Mouse (Mus musculus) frontal cortex, adult (tissue): Measurements from ENCODE around the gene Tmprss7.
A peak's percentile ranks its signal among the peaks of the same experiment; 100 is the strongest.

ENCODE experiments used
- ATAC-seq: cut with Nextera tagmentation; 2 replicates; pipeline ENCODE4 v1.9.2; 2017; ENCODE audit warnings: mild to moderate bottlenecking, moderate library complexity, mixed read lengths; ENCODE audit not compliant: low TSS enrichment

Tmprss7 gene

DNA sequence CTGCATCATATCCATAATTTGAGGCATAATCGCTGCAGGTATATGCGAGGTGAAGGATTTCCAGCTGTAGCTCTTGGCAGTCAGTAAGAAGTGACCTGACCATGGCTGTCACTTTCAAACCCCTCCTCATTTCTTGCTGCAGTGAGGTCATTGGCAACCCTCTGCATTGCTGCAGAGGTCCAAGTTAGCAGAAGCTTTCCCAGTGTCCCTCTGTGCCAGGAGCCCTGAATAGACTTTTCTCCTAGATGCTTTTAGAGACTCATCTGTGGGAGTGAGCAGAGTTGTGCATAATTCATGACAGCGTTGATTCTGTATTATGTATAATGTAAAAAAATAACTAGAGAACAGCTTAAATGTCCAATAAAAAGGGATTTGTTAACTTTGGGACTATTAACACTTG is 8.2 kb downstream of the Tmprss7 start:
- ATAC-seq, result peak; percentile 92

GRCm38 (mm10) chr16:45684815-45685214 is 8.6 kb downstream of the Tmprss7 start:
- ATAC-seq, result no peak

DNA sequence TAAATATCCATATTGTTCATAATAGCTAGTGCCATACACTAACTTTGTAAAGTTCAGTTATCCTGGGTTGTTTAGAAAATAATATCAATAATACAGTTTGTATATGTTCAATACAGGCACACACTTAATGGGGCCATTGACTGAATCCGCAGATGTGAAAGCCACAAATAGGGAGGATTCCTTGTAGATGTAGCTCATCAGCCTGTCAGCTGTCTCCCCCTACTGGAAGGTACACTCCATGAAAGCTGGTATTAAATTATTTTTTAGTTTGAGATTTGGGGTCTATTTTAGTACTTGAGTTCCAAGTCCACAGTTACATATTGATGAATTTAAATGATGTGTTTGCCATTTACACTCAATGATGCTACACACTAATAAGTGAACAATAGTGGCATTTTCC is 17.0 kb downstream of the Tmprss7 start:
- ATAC-seq, result peak; percentile 91

- ATAC-seq, result peak; percentile 89
These were observed 23.5 kb downstream of the Tmprss7 start for GRCm38 (mm10) chr16:45670005-45670404.

GRCm38 (mm10) chr16:45668178-45668577 is 25.3 kb downstream of the Tmprss7 start:
- no peak for ATAC-seq

DNA sequence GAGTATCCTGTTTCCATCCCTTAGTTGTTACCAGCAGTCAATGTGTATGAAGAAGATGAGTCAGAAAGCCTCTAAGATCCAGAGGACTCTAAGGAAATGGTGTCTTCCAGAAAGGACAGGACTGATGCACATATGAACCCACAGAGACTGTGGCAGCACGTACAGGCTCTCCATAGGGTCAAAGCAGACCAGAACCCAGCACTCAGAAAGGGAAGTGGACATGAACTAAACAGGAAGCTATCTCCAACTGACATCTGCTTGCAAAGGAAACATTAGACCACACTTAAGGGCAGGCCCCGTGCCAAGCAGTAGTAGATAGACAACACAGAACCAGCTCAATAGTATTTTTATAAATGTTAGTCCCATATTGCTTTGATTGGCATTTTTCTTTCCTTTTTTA is 27.3 kb downstream of the Tmprss7 start:
- ATAC-seq, result no peak

- ATAC-seq, result no peak
These were observed 31.1 kb downstream of the Tmprss7 start for GRCm38 (mm10) chr16:45662381-45662780.

DNA sequence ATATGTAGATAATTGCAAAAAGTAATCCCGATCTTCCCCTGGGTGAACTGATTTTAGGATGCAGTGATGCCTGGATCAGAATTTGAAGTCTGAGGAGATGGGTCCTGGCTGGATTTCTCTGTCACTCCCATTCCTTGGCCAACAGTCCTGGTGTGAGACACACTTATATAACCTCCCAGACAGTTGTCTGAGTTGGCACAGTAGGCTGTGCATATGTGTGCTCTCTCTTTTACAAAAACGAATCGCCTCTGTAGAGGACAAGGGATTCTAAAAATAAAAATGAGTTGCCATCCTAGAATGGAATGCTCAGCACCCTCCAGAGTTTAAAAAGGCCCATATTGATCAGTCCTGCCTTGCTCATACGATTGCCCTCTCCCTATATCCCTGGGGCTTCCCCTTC is 33.9 kb downstream of the Tmprss7 start:
- ATAC-seq, result peak; percentile 95

- peak; percentile 18; the same call in 1 of the 2 replicates for ATAC-seq
These were observed 35.2 kb downstream of the Tmprss7 start for GRCm38 (mm10) chr16:45658248-45658647.

DNA sequence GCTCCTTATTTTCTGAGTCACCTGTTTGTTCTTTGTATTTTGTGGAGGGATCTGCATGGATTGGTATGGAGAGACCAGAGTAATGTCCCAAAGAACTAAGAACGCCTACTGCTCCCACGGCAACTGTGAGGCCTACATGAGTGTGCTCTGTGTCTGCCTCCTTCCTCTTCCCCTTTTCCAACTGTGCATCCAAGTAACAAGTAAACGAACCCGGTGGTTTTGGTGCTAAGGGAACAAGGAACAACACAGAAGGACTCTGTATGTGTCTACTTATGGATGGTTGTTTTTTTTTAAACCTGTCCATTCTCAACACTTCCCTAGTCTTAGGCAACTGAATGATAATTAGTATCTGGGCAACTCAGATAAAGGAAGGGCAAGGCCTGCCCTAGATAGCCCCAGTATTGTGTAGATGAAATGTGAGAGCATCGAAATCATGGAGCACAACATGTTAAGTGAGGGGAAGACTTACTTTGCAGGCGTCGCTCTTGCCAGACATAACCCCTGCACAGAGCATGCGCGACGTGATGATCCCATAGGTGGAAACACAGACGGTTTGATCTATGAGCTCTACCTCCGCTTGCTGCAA is 35.8 kb downstream of the Tmprss7 start:
- ATAC-seq, result no peak

DNA sequence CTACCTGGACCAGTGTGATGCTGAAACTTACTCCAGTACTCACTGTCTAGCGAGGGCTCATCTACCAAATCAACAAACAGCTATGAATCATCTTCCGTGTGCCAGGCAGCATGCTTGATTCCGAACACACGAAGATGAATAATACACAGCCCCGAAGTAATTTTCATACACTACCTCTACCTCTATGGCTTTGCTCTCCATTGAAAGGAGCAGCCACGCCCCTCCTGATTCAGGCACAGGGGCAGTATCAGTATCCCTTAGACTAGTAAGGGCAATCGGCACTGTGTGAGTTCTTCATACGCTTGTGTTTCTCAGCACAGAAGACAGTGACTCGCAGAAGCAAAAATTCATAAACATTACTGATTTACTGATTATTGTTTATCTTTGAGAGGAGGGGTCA is 39.0 kb downstream of the Tmprss7 start:
- no peak for ATAC-seq

- ATAC-seq, result no peak
These were observed 39.5 kb downstream of the Tmprss7 start, which contains the start of gene BC016579 for GRCm38 (mm10) chr16:45653934-45654332. Gene BC016579 (minus strand): TSS chr16:45654068.

GRCm38 (mm10) chr16:45653009-45653933 is 40.2 kb downstream of the Tmprss7 start:
- no peak for ATAC-seq

- ATAC-seq, result no peak
These were observed 42.0 kb downstream of the Tmprss7 start for GRCm38 (mm10) chr16:45651497-45651896.

GRCm38 (mm10) chr16:45644380-45644779 is 49.1 kb downstream of the Tmprss7 start:
- ATAC-seq, result no peak

DNA sequence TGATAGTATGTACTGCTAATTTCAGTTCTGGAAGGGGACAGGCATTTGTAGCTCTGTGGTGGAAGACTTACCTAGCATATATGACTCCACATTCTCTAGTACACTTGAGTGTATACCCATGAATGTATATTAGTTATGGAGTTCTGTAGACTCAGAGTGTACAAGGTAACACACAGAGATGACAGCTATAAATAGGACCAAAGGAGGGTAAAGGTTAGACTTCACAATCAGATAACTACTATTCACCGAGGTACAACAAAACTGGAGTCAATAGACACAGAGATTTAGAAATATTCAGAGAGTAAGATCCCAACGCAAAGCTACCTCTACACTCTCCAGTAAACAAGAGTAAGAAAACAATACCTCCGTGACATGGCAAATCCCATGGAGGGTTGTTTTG is 49.5 kb downstream of the Tmprss7 start:
- ATAC-seq, result no peak

GRCm38 (mm10) chr16:45641301-45641700 is 52.2 kb downstream of the Tmprss7 start:
- no peak for ATAC-seq

DNA sequence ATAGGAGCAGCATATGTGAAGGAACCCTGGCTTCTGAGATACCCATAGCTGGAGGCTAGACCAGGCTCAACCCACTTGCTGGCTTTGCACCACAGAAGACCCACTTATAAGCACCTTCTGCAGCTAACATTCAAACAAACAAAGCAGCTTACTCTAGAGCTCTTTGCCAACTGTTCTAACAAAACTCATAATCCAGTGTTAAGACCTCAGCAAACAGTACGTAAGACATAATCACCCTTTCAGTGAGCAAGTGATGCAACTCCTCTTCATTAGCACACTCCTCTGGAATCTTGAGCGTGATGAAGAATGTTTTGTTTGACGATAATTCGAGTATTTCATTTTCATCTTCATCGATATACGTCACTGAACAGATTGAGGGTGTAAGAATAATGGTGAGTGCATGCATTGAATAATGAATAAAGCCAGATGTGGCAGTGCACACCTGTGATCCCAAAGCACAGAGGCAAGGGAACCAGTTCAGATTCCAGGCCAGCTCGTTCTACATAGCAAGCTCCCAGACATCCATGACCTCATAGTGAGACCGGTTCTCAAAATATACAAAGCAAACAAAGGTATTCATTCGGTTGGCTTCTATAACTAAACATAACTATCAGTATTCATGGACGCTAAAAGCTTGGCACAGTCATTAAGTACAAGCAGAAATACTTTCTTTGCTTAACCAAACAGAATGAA is 53.2 kb downstream of the Tmprss7 start:
- ATAC-seq, result no peak

DNA sequence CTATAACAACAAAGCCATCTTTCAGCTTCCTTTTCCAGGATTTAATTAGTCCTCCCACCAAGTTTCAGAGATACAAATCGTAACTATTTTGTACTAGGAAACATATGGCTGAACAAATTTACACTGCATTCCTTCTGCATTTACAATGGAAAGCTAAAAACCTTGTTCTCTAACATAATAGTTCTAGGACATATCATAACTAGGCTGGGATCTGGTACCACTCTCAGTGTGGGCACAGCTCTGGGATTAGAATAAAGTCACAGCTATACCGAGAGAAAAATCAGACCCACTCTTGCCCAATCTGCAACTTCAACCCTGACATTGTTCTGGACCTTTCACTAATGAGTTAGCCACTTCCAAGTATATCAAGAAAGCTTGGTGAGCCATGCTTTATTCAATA is 57.6 kb downstream of the Tmprss7 start:
- peak; percentile 95 for ATAC-seq

DNA sequence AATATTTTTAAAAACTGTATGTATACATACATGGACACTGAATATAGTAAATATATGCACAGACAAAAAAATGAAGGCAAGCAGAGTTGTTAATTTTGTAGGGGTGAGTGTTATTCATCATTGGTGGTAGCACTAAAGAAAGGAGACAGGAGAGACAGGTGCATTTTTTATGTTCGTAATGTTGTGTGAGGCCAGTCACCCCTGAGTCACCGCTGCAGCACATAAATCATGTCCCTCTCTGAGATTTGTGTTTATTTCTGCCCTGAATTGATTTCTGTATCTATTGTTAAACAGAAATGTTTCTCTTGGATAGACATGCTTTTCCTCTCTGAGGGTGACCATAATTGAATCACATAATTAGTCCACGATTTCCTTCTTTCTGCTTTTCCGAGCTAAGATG is 61.0 kb downstream of the Tmprss7 start:
- ATAC-seq, result no peak

DNA sequence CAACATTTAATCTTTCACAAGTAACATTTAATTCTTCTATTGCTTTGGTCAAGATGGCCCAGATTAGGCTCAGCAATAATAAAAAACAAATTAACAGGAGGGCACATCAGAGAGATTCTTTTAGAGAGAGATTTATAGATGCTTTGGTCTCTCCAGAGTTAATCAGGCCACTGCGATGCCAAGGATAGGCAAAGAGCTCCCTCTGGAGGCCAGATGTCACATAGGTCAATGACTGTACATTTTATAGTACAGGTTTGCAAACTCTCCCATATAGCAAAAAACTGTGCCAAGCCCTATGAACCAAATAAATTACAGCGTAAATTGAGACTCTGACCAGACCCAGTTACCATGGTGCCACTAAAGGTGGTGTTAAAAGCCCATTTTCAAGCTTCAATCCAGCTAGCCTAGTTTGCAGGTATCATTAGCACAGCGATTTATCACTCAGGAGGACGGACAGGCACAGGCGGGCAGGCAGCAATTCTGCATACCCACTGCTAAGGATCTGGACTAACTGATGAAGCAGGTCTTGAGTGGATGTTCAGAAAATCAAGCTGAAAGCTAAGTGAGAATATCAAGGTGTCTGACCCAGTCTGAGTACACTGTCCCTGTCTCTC is 63.0 kb downstream of the Tmprss7 start:
- peak; percentile 97 for ATAC-seq

- no peak for ATAC-seq
These were observed 63.9 kb downstream of the Tmprss7 start for GRCm38 (mm10) chr16:45629497-45630105.
